Mouse (Mus musculus) hindbrain, embryonic 14.5 days (tissue): ENCODE data around the gene Hps6. TPM values are rescaled to one million over a fixed set of nuclear protein-coding genes. Genes with fewer than 3 reads are reported as not detected.
A peak's percentile ranks its signal among the peaks of the same experiment; 100 is the strongest.

Experiments used
- ATAC-seq: fragments of 200-750 bp; cut with Nextera tagmentation; 2 replicates; pipeline ENCODE4 v1.8.0; 2017; ENCODE audit warnings: moderate number of reproducible peaks, mild to moderate bottlenecking, moderate TSS enrichment, moderate library complexity; ENCODE audit not compliant: low FRiP score
- DNase-seq: peaks from one replicate; pipeline ENCODE4 v3.0.0-alpha.2; 2015; ENCODE audit warnings: low spot score
- H3K27ac ChIP-seq: fragments of 300-500 bp; sonication (generic); 2 replicates; pipeline ENCODE4 v1.5.1; 2014; ENCODE audit warnings: mild to moderate bottlenecking, moderate library complexity
- H3K27me3 ChIP-seq: fragments of 300-500 bp; sonication (generic); 2 replicates; pipeline ENCODE4 v1.6.1; 2014; ENCODE audit warnings: mild to moderate bottlenecking, low read length, mixed read lengths; ENCODE audit not compliant: control insufficient read depth, insufficient read depth
- H3K36me3 ChIP-seq: fragments of 300-500 bp; sonication (generic); replicated peaks from 2 replicates; pipeline ENCODE4 v1.6.1; 2014; ENCODE audit not compliant: control insufficient read depth, insufficient read depth
- H3K4me1 ChIP-seq: fragments of 300-500 bp; sonication (generic); replicated peaks from 2 replicates; pipeline ENCODE4 v1.6.1; 2014; ENCODE audit warnings: antibody characterized with exemption, low read length, mixed read lengths; ENCODE audit not compliant: control insufficient read depth, insufficient read depth
- H3K4me2 ChIP-seq: fragments of 300-500 bp; sonication (generic); replicated peaks from 2 replicates; pipeline ENCODE4 v1.6.1; 2014; ENCODE audit warnings: mild to moderate bottlenecking, moderate library complexity
- H3K4me3 ChIP-seq: fragments of 300-500 bp; sonication (generic); replicated peaks from 2 replicates; pipeline ENCODE4 v1.5.1; 2014; ENCODE audit warnings: mild to moderate bottlenecking, low read length
- H3K9ac ChIP-seq: fragments of 300-500 bp; sonication (generic); 2 replicates; pipeline ENCODE4 v1.6.1; 2014
- H3K9me3 ChIP-seq: fragments of 300-500 bp; sonication (generic); 2 replicates; pipeline ENCODE4 v1.6.1; 2016; ENCODE audit warnings: low read length; ENCODE audit not compliant: control insufficient read depth
- WGBS: fragments of 180-500 bp; shearing (Covaris S2); extraction: QIAGEN DNeasy Blood & Tissue Kit; methylation state at CpG from one replicate; pipeline ENCODE4 v1.1.7; 2014; 5-methylcytosine and 5-hydroxymethylcytosine counted together
- polyA plus RNA-seq: library from polyadenylated mRNA; unstranded; fragments of >200 nt; fragmentation: Nextera tagmentation; extraction: Ambion mirVana; gene quantifications from 2 replicates; pipeline ENCODE4 v1.2.1, GENCODE M21; 2014

Gene Hps6
- polyA plus RNA-seq, 1 experiment from 2014 or later, result 2.9 TPM

GRCm38 (mm10) chr19:46036477-46037242 lies 33.4 kb downstream of the Hps6 start:
- no peaks in the 10 kb centered on the region for H3K27me3 ChIP-seq
- no peaks in the 10 kb centered on the region for H3K9me3 ChIP-seq
- no peak for ATAC-seq
- H3K36me3 ChIP-seq, result peaks cover 48% of the 10 kb centered on the region
- peak overlapping the region; percentile 73 for H3K4me2 ChIP-seq
- peak overlapping the region; percentile 60 for H3K27ac ChIP-seq
- 70% methylated on average over 13 of the region's 13 CpGs for WGBS
- no peak for DNase-seq
- peak overlapping the region; percentile 94 for H3K9ac ChIP-seq
- peaks cover 41% of the 10 kb centered on the region for H3K4me1 ChIP-seq
- peak overlapping the region; percentile 85 for H3K4me3 ChIP-seq

- Histone ChIP-seq H3K27ac (peak overlapping the region; percentile 60), H3K9ac (peak overlapping the region; percentile 94), H3K4me2 (peak overlapping the region; percentile 73), H3K4me3 (peak overlapping the region; percentile 85), H3K4me1 (peaks cover 48% of the 10 kb centered on the region), H3K36me3 (peaks cover 40% of the 10 kb centered on the region), H3K9me3 (no peaks in the 10 kb centered on the region), H3K27me3 (no peaks in the 10 kb centered on the region)
- WGBS, result 18% methylated on average over 6 of the region's 6 CpGs
- ATAC-seq (no peak), DNase-seq (no peak)
These were observed 34.1 kb downstream of the Hps6 start for GRCm38 (mm10) chr19:46037243-46037924.

GRCm38 (mm10) chr19:46037925-46038850 lies 34.9 kb downstream of the Hps6 start:
- H3K4me1 ChIP-seq, result peaks cover 56% of the 10 kb centered on the region
- H3K36me3 ChIP-seq, result peaks cover 32% of the 10 kb centered on the region
- H3K27me3 ChIP-seq, result no peaks in the 10 kb centered on the region
- peak overlapping the region; percentile 85 for H3K4me3 ChIP-seq
- H3K27ac ChIP-seq, result peak overlapping the region; percentile 93
- WGBS, result 5% methylated on average over 13 of the region's 13 CpGs
- H3K4me2 ChIP-seq, result peak overlapping the region; percentile 73
- DNase-seq (no peak), ATAC-seq (no peak)
- peak overlapping the region; percentile 94 for H3K9ac ChIP-seq
- no peaks in the 10 kb centered on the region for H3K9me3 ChIP-seq

- H3K9me3 ChIP-seq, result no peaks in the 10 kb centered on the region
- ATAC-seq (peak; percentile 15; the same call in 1 of the 2 replicates), DNase-seq (no peak)
- H3K36me3 ChIP-seq, result peaks cover 26% of the 10 kb centered on the region
- peak overlapping the region; percentile 73 for H3K4me2 ChIP-seq
- peaks cover 62% of the 10 kb centered on the region for H3K4me1 ChIP-seq
- peak overlapping the region; percentile 85 for H3K4me3 ChIP-seq
- H3K27ac ChIP-seq, result peak overlapping the region; percentile 93
- WGBS, result 0% methylated on average over 13 of the region's 17 CpGs
- peak overlapping the region; percentile 94 for H3K9ac ChIP-seq
- H3K27me3 ChIP-seq, result no peaks in the 10 kb centered on the region
These were observed 35.5 kb downstream of the Hps6 start for GRCm38 (mm10) chr19:46038851-46039260.

GRCm38 (mm10) chr19:46039478-46039877 lies 36.2 kb downstream of the Hps6 start:
- DNase-seq (peak; percentile 91), ATAC-seq (peak; percentile 81)
- H3K9me3 ChIP-seq, result no peaks in the 10 kb centered on the region
- peak overlapping the region; percentile 94 for H3K9ac ChIP-seq
- H3K36me3 ChIP-seq, result peaks cover 20% of the 10 kb centered on the region
- WGBS, result 3% methylated on average over 27 of the region's 30 CpGs
- H3K4me2 ChIP-seq, result peak overlapping the region; percentile 73
- H3K4me1 ChIP-seq, result peaks cover 67% of the 10 kb centered on the region
- H3K27ac ChIP-seq, result peak overlapping the region; percentile 93
- peak overlapping the region; percentile 85 for H3K4me3 ChIP-seq
- H3K27me3 ChIP-seq, result no peaks in the 10 kb centered on the region

GRCm38 (mm10) chr19:46040149-46040902 lies 37.0 kb downstream of the Hps6 start:
- peak overlapping the region; percentile 73 for H3K4me2 ChIP-seq
- DNase-seq, result no peak
- peak overlapping the region; percentile 93 for H3K27ac ChIP-seq
- 35% methylated on average over 14 of the region's 14 CpGs for WGBS
- ATAC-seq, result no peak
- H3K36me3 ChIP-seq, result peaks cover 11% of the 10 kb centered on the region
- no peaks in the 10 kb centered on the region for H3K27me3 ChIP-seq
- peaks cover 67% of the 10 kb centered on the region for H3K4me1 ChIP-seq
- H3K9ac ChIP-seq, result peak overlapping the region; percentile 94
- no peaks in the 10 kb centered on the region for H3K9me3 ChIP-seq
- peak overlapping the region; percentile 85 for H3K4me3 ChIP-seq

- H3K4me2 ChIP-seq, result peak overlapping the region; percentile 73
- no peak for DNase-seq
- H3K9me3 ChIP-seq, result no peaks in the 10 kb centered on the region
- peaks cover under 1% of the 10 kb centered on the region; the same call in 1 of the 2 replicates for H3K36me3 ChIP-seq
- H3K27me3 ChIP-seq, result no peaks in the 10 kb centered on the region
- H3K4me1 ChIP-seq, result peaks cover 76% of the 10 kb centered on the region
- ATAC-seq, result no peak
- H3K27ac ChIP-seq, result peak overlapping the region; percentile 93
- peak overlapping the region; percentile 96 for H3K4me3 ChIP-seq
- H3K9ac ChIP-seq, result peak overlapping the region; percentile 94
- 11% methylated on average over 7 of the region's 7 CpGs for WGBS
These were observed 38.1 kb downstream of the Hps6 start for GRCm38 (mm10) chr19:46041299-46041932.

- peak overlapping the region; percentile 93 for H3K27ac ChIP-seq
- peak overlapping the region; percentile 96 for H3K4me3 ChIP-seq
- H3K9ac ChIP-seq, result peak overlapping the region; percentile 94
- DNase-seq (peak; percentile 79), ATAC-seq (peak; percentile 28)
- no peaks in the 10 kb centered on the region for H3K36me3 ChIP-seq
- no peaks in the 10 kb centered on the region for H3K9me3 ChIP-seq
- no peaks in the 10 kb centered on the region for H3K27me3 ChIP-seq
- peak overlapping the region; percentile 73 for H3K4me2 ChIP-seq
- under 1% methylated on average over 11 of the region's 14 CpGs for WGBS
- peaks cover 76% of the 10 kb centered on the region for H3K4me1 ChIP-seq
These were observed 38.7 kb downstream of the Hps6 start for GRCm38 (mm10) chr19:46041933-46042475.
